Mouse (Mus musculus) MN1 (cell line): ENCODE data around the gene Abi3bp.

Experiments
- DNase-seq: peaks from one replicate; pipeline ENCODE4 v3.0.0-alpha.2; 2016; ENCODE audit warnings: low spot score

Gene Abi3bp

GRCm38 (mm10) chr16:56686747-56687146 lies 209.1 kb downstream of the Abi3bp start:
- no peak for DNase-seq

GRCm38 (mm10) chr16:56690715-56691114 lies 213.0 kb downstream of the Abi3bp start:
- no peak for DNase-seq

GRCm38 (mm10) chr16:56696448-56696847 lies 218.8 kb downstream of the Abi3bp start:
- DNase-seq: no peak

- no peak for DNase-seq
These were observed 223.2 kb downstream of the Abi3bp start for GRCm38 (mm10) chr16:56700898-56701297.

- no peak for DNase-seq
These were observed 228.1 kb downstream of the Abi3bp start for GRCm38 (mm10) chr16:56705731-56706130.

GRCm38 (mm10) chr16:56710071-56710470 lies 232.4 kb downstream of the Abi3bp start:
- DNase-seq: no peak

GRCm38 (mm10) chr16:56715608-56716007 lies 237.9 kb downstream of the Abi3bp start:
- DNase-seq: no peak

- no peak for DNase-seq
These were observed 239.0 kb downstream of the Abi3bp start for GRCm38 (mm10) chr16:56716557-56717179.

GRCm38 (mm10) chr16:56717224-56718200 lies 239.8 kb downstream of the Abi3bp start, which contains the start of gene Tfg:
Gene Tfg (minus strand): TSS chr16:56717450.
- peak; percentile 98 for DNase-seq

- DNase-seq: no peak
These were observed 241.4 kb downstream of the Abi3bp start for GRCm38 (mm10) chr16:56719031-56719430.

- no peak for DNase-seq
These were observed 244.7 kb downstream of the Abi3bp start for GRCm38 (mm10) chr16:56722357-56722756.

GRCm38 (mm10) chr16:56724927-56725326 lies 247.2 kb downstream of the Abi3bp start:
- DNase-seq: no peak

GRCm38 (mm10) chr16:56729060-56729459 lies 251.4 kb downstream of the Abi3bp start:
- no peak for DNase-seq
